Mouse (Mus musculus) neural tube, embryonic 11.5 days (tissue): ENCODE measurements around the gene Alg3. TPM values are rescaled to one million over a fixed set of nuclear protein-coding genes. Genes with fewer than 3 reads are reported as not detected.

Experiments used
- ATAC-seq: fragments of 200-750 bp; cut with Nextera tagmentation; 2 replicates; pipeline ENCODE4 v1.8.0; 2017; ENCODE audit warnings: moderate number of reproducible peaks, mild to moderate bottlenecking, moderate TSS enrichment, moderate library complexity; ENCODE audit not compliant: insufficient read depth, low FRiP score, low TSS enrichment
- DNase-seq: peaks from one replicate; pipeline ENCODE4 v3.0.0-alpha.2; 2015; ENCODE audit warnings: low spot score
- H3K27ac ChIP-seq: fragments of 300-500 bp; sonication (generic); 2 replicates; pipeline ENCODE4 v1.5.1; 2014; ENCODE audit warnings: low read depth, mild to moderate bottlenecking, low read length
- H3K27me3 ChIP-seq: fragments of 300-500 bp; sonication (generic); 2 replicates; pipeline ENCODE4 v1.6.1; 2014; ENCODE audit warnings: mild to moderate bottlenecking, low read length, mixed read lengths; ENCODE audit not compliant: control insufficient read depth, insufficient read depth
- H3K36me3 ChIP-seq: fragments of 300-500 bp; sonication (generic); 2 replicates; pipeline ENCODE4 v1.6.1; 2014; ENCODE audit warnings: mild to moderate bottlenecking, low read length, moderate library complexity, mixed read lengths; ENCODE audit not compliant: control insufficient read depth, insufficient read depth
- H3K4me1 ChIP-seq: fragments of 300-500 bp; sonication (generic); 2 replicates; pipeline ENCODE4 v1.6.1; 2014; ENCODE audit warnings: low read length, mixed read lengths; ENCODE audit not compliant: control insufficient read depth, insufficient read depth
- H3K4me2 ChIP-seq: fragments of 300-500 bp; sonication (generic); 2 replicates; pipeline ENCODE4 v1.6.1; 2014; ENCODE audit warnings: low read depth, mild to moderate bottlenecking, moderate library complexity
- H3K4me3 ChIP-seq: fragments of 300-500 bp; sonication (generic); 2 replicates; pipeline ENCODE4 v1.5.1; 2014; ENCODE audit warnings: low read depth, low read length
- H3K9ac ChIP-seq: fragments of 300-500 bp; sonication (generic); 2 replicates; pipeline ENCODE4 v1.6.1; 2014; ENCODE audit warnings: mild to moderate bottlenecking, low read length
- H3K9me3 ChIP-seq: fragments of 300-500 bp; sonication (generic); 2 replicates; pipeline ENCODE4 v1.6.1; 2016; ENCODE audit warnings: low read length; ENCODE audit not compliant: control insufficient read depth
- WGBS: fragments of 180-500 bp; shearing (Covaris S2); extraction: QIAGEN DNeasy Blood & Tissue Kit; methylation state at CpG from one replicate; pipeline ENCODE4 v1.1.7; 2014; 5-methylcytosine and 5-hydroxymethylcytosine counted together
- polyA plus RNA-seq: library from polyadenylated mRNA; unstranded; fragments of >200 nt; fragmentation: Nextera tagmentation; extraction: Ambion mirVana; gene quantifications from 2 replicates; pipeline ENCODE4 v1.2.1, GENCODE M21; 2014

The Alg3 gene
- polyA plus RNA-seq, 1 experiment from 2014 or later = 61.3 TPM

- peaks cover 11% of the 10 kb centered on the region for H3K4me1 ChIP-seq
- peak; percentile 24 for ATAC-seq
Measured at GRCm38 (mm10) chr16:20619541-20620398, 8.2 kb upstream of the Alg3 start.

DNA sequence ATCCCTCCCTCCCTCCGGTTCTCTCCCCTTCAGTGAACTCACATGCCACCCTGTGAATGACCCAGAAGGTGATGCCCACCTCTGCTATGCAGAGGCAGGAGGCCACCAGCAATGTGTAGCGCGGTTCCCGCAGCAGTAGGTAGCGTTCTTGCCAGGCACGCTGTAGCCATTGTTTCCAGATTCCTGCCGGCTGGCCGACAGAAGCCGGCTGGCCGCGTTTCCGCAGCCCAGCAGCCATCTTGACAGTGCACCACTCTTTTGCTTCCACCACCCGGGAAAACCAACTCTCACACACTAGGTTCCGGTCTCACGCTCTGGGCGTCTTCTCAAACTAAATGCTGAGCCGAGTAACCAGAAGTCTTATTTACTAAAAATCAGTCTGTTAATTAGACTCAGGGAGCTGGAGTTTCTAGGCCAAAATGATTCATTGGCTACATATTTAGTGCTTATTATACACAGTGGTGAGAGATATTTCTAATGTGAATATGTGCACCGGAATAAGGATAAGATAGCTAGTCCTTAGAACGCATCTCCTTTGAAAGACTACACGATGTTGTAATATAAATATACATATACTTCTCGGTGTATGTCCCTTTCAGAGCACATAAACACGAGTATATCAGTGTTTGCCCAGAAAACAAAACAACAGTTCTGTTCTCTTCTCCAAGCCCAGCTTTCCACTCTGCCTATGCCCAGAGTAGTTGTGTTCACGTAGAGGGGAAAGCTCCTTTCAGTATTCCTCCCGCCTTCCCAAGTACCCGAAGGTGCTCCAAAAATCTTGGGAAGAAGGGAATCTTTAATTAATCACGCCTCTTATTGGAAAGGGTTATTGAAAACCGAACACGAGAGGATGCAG is 806 bp downstream of the Alg3 start:
- Histone ChIP-seq H3K27ac (peak overlapping the region; percentile 78), H3K9ac (peak overlapping the region; percentile 96), H3K4me1 (no peaks in the 10 kb centered on the region; the same call in 1 of the 2 replicates), H3K36me3 (peaks cover 11% of the 10 kb centered on the region), H3K9me3 (no peaks in the 10 kb centered on the region), H3K4me2 (peak overlapping the region; percentile 74), H3K27me3 (no peaks in the 10 kb centered on the region), H3K4me3 (peak overlapping the region; percentile 88)
- WGBS = under 1% methylated on average over 28 of the region's 28 CpGs
- peak; percentile 86 for DNase-seq
- peak; percentile 62 for ATAC-seq

More at GRCm38 (mm10) chr16:20619541-20620398, 8.2 kb upstream of the Alg3 start:
- no peaks in the 10 kb centered on the region for H3K27me3 ChIP-seq
- H3K4me2 ChIP-seq = peak overlapping the region; percentile 99
- 2% methylated on average over 62 of the region's 83 CpGs for WGBS
- H3K36me3 ChIP-seq = no peaks in the 10 kb centered on the region
- peak overlapping the region; percentile 70 for H3K9ac ChIP-seq
- peak overlapping the region; percentile 77 for H3K4me3 ChIP-seq
- 0 out of 2 replicates have a peak overlapping the region, but pooled peaks have one; percentile 49 for H3K27ac ChIP-seq
- peak; percentile 61 for DNase-seq
- no peaks in the 10 kb centered on the region for H3K9me3 ChIP-seq

DNA sequence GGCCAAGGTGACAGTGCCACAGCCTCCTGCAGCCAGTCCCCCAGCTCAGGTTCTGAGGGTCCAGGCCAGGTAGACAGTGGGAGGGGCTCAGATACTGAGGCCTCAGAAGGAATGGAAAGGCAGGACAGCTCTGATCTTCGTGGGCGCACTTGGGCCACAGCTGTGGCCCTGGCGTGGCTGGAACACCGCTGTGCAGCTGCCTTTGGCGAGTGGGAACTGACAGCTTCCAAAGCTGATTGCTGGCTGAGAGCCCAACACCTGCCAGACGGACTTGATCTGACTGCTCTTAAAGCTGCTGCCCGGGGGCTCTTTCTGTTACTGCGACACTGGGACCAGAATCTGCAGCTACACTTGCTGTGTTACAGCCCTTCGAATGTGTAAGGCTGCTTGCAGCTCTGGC is 6.8 kb downstream of the Alg3 start:
- no peak overlapping the region for H3K4me3 ChIP-seq
- DNase-seq = no peak
- H3K9ac ChIP-seq = no peak overlapping the region
- no peak for ATAC-seq
- H3K27ac ChIP-seq = no peak overlapping the region
- no peaks in the 10 kb centered on the region for H3K9me3 ChIP-seq
- H3K27me3 ChIP-seq = no peaks in the 10 kb centered on the region
- H3K4me2 ChIP-seq = no peak overlapping the region
- peaks cover 18% of the 10 kb centered on the region for H3K36me3 ChIP-seq
- WGBS = 89% methylated on average over 9 of the region's 9 CpGs
- H3K4me1 ChIP-seq = no peaks in the 10 kb centered on the region; the same call in 1 of the 2 replicates

GRCm38 (mm10) chr16:20600511-20600910 is 11.0 kb downstream of the Alg3 start:
- Histone ChIP-seq H3K27ac (no peak overlapping the region), H3K9ac (no peak overlapping the region; the same call in 1 of the 2 replicates), H3K4me1 (no peaks in the 10 kb centered on the region), H3K4me2 (no peak overlapping the region), H3K27me3 (no peaks in the 10 kb centered on the region), H3K4me3 (no peak overlapping the region), H3K9me3 (no peaks in the 10 kb centered on the region), H3K36me3 (peaks cover 6% of the 10 kb centered on the region; the same call in 1 of the 2 replicates)
- DNase-seq (no peak), ATAC-seq (no peak)
- 83% methylated on average over 5 of the region's 5 CpGs for WGBS

- no peak overlapping the region for H3K27ac ChIP-seq
- peaks cover 15% of the 10 kb centered on the region for H3K27me3 ChIP-seq
- DNase-seq (no peak), ATAC-seq (no peak)
- H3K9ac ChIP-seq = no peak overlapping the region
- H3K9me3 ChIP-seq = no peaks in the 10 kb centered on the region
- no peak overlapping the region for H3K4me2 ChIP-seq
- no peak overlapping the region for H3K4me3 ChIP-seq
- WGBS = 63% methylated on average over 7 of the region's 7 CpGs
- H3K36me3 ChIP-seq = no peaks in the 10 kb centered on the region
- no peaks in the 10 kb centered on the region for H3K4me1 ChIP-seq
Measured at GRCm38 (mm10) chr16:20596687-20597441, 14.7 kb downstream of the Alg3 start.

DNA sequence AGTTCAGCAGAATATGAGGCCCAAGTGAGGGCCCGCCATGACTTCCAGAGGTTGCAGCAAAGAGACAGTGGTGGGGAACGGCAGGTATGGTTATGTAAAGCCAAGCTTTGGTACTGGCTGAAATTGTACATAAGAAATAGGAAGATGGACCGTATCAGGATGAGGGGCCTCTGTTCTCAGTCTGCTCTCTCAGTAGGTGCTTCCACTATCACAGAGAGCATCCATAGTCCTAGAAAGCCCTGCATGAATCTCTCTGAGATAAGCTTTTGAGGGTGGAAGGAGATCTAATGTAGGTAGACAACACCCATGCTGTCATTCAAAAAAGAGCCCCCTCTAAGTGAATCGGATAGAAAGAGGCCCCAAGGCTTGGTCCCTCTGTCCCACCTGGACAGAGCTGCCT is 15.8 kb downstream of the Alg3 start:
- ATAC-seq = no peak
- H3K9me3 ChIP-seq = no peaks in the 10 kb centered on the region
- H3K4me3 ChIP-seq = no peak overlapping the region
- DNase-seq = no peak
- H3K4me1 ChIP-seq = 0 out of 2 replicates have a peak, but pooled peaks cover under 1% of the 10 kb centered on the region
- H3K27ac ChIP-seq = no peak overlapping the region
- H3K27me3 ChIP-seq = peaks cover 26% of the 10 kb centered on the region
- no peak overlapping the region for H3K4me2 ChIP-seq
- no peak overlapping the region for H3K9ac ChIP-seq
- no peaks in the 10 kb centered on the region for H3K36me3 ChIP-seq
- WGBS = 86% methylated on average over 4 of the region's 4 CpGs

GRCm38 (mm10) chr16:20595060-20595673 is 16.4 kb downstream of the Alg3 start:
- H3K4me3 ChIP-seq = no peak overlapping the region
- WGBS = 82% methylated on average over 7 of the region's 7 CpGs
- no peak overlapping the region for H3K4me2 ChIP-seq
- no peaks in the 10 kb centered on the region for H3K36me3 ChIP-seq
- ATAC-seq (no peak), DNase-seq (no peak)
- no peak overlapping the region for H3K9ac ChIP-seq
- no peaks in the 10 kb centered on the region for H3K9me3 ChIP-seq
- H3K4me1 ChIP-seq = 0 out of 2 replicates have a peak, but pooled peaks cover 4% of the 10 kb centered on the region
- peaks cover 32% of the 10 kb centered on the region for H3K27me3 ChIP-seq
- H3K27ac ChIP-seq = no peak overlapping the region
